Mouse (Mus musculus): ENCODE results near the gene Tmem63c.

GRCm38 (mm10) chr12:86990755-86991110, 30.4 kb upstream of the Tmem63c start:
- TF ChIP-seq POLR2A (IDR thresholded peaks at IDR 0.05; ENCODE audit: low read depth, low read length) (no peak), CTCF (IDR thresholded peaks at IDR 0.05; ENCODE audit: extremely low read depth, insufficient read length, insufficient replicate concordance, low read depth, low read length) (no peak)
